Mouse (Mus musculus) intestine, embryonic 14.5 days (tissue): ENCODE data around the gene Ccser1. TPM values are rescaled to one million over a fixed set of nuclear protein-coding genes. Genes with fewer than 3 reads are reported as not detected.

Source experiments
- ATAC-seq: fragments of 200-750 bp; cut with Nextera tagmentation; replicated peaks from 2 replicates; pipeline ENCODE4 v1.8.0; 2017; ENCODE audit warnings: low read depth, moderate number of reproducible peaks, moderate TSS enrichment, moderate library complexity; ENCODE audit not compliant: low FRiP score, low TSS enrichment
- DNase-seq: peaks from one replicate; pipeline ENCODE4 v3.0.0-alpha.2; 2018; ENCODE audit warnings: low spot score
- H3K27ac ChIP-seq: fragments of 300-500 bp; sonication (generic); 2 replicates; pipeline ENCODE4 v1.5.1; 2014; ENCODE audit warnings: low read depth, mild to moderate bottlenecking, control low read depth
- H3K27me3 ChIP-seq: fragments of 300-500 bp; sonication (generic); replicated peaks from 2 replicates; pipeline ENCODE4 v1.6.1; 2014; ENCODE audit warnings: low read length, control low read depth; ENCODE audit not compliant: control insufficient read depth, insufficient read depth
- H3K36me3 ChIP-seq: fragments of 300-500 bp; sonication (generic); 2 replicates; pipeline ENCODE4 v1.6.1; 2014; ENCODE audit warnings: low read length, control low read depth; ENCODE audit not compliant: control insufficient read depth, insufficient read depth
- H3K4me1 ChIP-seq: fragments of 300-500 bp; sonication (generic); replicated peaks from 2 replicates; pipeline ENCODE4 v1.6.1; 2014; ENCODE audit warnings: low read length, control low read depth, mixed read lengths; ENCODE audit not compliant: control insufficient read depth, insufficient read depth
- H3K4me2 ChIP-seq: fragments of 300-500 bp; sonication (generic); 2 replicates; pipeline ENCODE4 v1.6.1; 2014; ENCODE audit warnings: low read length
- H3K4me3 ChIP-seq: fragments of 300-500 bp; sonication (generic); 2 replicates; pipeline ENCODE4 v1.5.1; 2014; ENCODE audit warnings: low read depth, low read length, control low read depth, mixed read lengths
- H3K9ac ChIP-seq: fragments of 300-500 bp; sonication (generic); 2 replicates; pipeline ENCODE4 v1.6.1; 2014; ENCODE audit warnings: mild to moderate bottlenecking, low read length
- H3K9me3 ChIP-seq: fragments of 300-500 bp; sonication (generic); 2 replicates; pipeline ENCODE4 v1.6.1; 2016; ENCODE audit warnings: low read length, control low read depth; ENCODE audit not compliant: control insufficient read depth
- WGBS: fragments of 180-500 bp; shearing (Covaris S2); extraction: QIAGEN DNeasy Blood & Tissue Kit; methylation state at CpG from one replicate; pipeline ENCODE4 v1.1.7; 2014; 5-methylcytosine and 5-hydroxymethylcytosine counted together
- polyA plus RNA-seq: library from polyadenylated mRNA; unstranded; fragments of >200 nt; fragmentation: Nextera tagmentation; extraction: Ambion mirVana; gene quantifications from 2 replicates; pipeline ENCODE4 v1.2.1, GENCODE M21; 2014

Gene Ccser1
- polyA plus RNA-seq, 1 experiment from 2014 or later, result 5.1 TPM

DNA sequence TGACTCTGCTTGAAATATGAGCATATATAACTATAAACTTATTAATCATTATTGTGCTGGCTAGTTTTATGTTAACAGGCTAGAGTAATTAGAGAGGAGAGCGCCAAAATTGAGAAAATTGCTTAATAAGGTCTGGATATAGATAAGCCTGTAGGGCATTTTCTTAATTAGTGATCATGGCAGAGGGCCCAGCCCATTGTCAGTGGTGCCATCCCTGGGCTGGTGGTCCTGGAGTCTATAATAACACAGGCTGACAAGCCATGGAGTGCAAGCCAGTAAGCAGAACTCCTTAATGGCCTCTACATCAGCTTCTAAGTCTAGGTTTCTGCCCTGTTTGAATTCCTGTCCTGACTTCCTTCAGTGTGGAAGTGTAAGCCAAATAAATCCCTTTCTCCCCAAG is 206.9 kb downstream of the Ccser1 start:
- Histone ChIP-seq H3K4me2 (no peak overlapping the region), H3K9ac (no peak overlapping the region), H3K4me3 (no peak overlapping the region), H3K4me1 (no peaks in the 10 kb centered on the region), H3K9me3 (no peaks in the 10 kb centered on the region), H3K27ac (no peak overlapping the region), H3K27me3 (no peaks in the 10 kb centered on the region), H3K36me3 (no peaks in the 10 kb centered on the region)
- WGBS, result 85% methylated on average over 1 of the region's 1 CpGs
- ATAC-seq, result no peak
- no peak for DNase-seq

- no peaks in the 10 kb centered on the region for H3K9me3 ChIP-seq
- DNase-seq (no peak), ATAC-seq (no peak)
- H3K4me3 ChIP-seq, result no peak overlapping the region
- no peaks in the 10 kb centered on the region for H3K36me3 ChIP-seq
- H3K27me3 ChIP-seq, result no peaks in the 10 kb centered on the region
- WGBS, result 86% methylated on average over 2 of the region's 2 CpGs
- H3K9ac ChIP-seq, result no peak overlapping the region
- H3K4me2 ChIP-seq, result no peak overlapping the region
- no peak overlapping the region for H3K27ac ChIP-seq
- no peaks in the 10 kb centered on the region for H3K4me1 ChIP-seq
Measured at GRCm38 (mm10) chr6:61427490-61427889, 247.4 kb downstream of the Ccser1 start.

- H3K9me3 ChIP-seq, result no peaks in the 10 kb centered on the region
- H3K4me1 ChIP-seq, result no peaks in the 10 kb centered on the region
- no peaks in the 10 kb centered on the region for H3K27me3 ChIP-seq
- H3K9ac ChIP-seq, result no peak overlapping the region
- no peak overlapping the region for H3K4me3 ChIP-seq
- no peaks in the 10 kb centered on the region for H3K36me3 ChIP-seq
- H3K4me2 ChIP-seq, result no peak overlapping the region
- WGBS, result 44% methylated on average over 5 of the region's 5 CpGs
- ATAC-seq, result no peak
- no peak overlapping the region for H3K27ac ChIP-seq
- no peak for DNase-seq
Measured at GRCm38 (mm10) chr6:61430881-61431725, 251.0 kb downstream of the Ccser1 start.

GRCm38 (mm10) chr6:61431726-61431984 is 251.5 kb downstream of the Ccser1 start:
- H3K27me3 ChIP-seq, result no peaks in the 10 kb centered on the region
- ATAC-seq (no peak), DNase-seq (no peak)
- WGBS, result 71% methylated on average over 2 of the region's 2 CpGs
- H3K9me3 ChIP-seq, result no peaks in the 10 kb centered on the region
- H3K4me1 ChIP-seq, result no peaks in the 10 kb centered on the region
- no peak overlapping the region for H3K4me3 ChIP-seq
- H3K27ac ChIP-seq, result no peak overlapping the region
- no peak overlapping the region for H3K9ac ChIP-seq
- no peaks in the 10 kb centered on the region for H3K36me3 ChIP-seq
- H3K4me2 ChIP-seq, result no peak overlapping the region

DNA sequence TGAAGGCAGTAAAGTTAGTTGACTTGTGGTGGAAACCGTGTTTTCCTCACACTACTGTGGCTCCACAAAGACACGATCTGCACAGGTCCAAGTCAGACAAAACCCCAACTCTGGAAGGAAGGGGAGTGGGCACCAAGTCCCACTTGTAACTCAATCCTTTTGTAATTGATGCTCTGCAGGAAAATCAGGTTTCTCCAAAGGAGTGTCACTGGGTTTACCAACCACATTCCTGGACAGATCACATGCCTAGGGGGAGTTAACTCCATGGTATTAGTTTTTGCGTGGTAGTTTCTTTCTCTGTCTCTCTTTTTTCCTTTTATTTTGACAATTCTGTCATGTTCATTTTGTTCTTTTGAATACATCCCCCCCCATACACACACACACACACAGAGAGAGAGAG is 252.0 kb downstream of the Ccser1 start:
- Histone ChIP-seq H3K9ac (no peak overlapping the region), H3K4me2 (no peak overlapping the region), H3K9me3 (no peaks in the 10 kb centered on the region), H3K36me3 (no peaks in the 10 kb centered on the region), H3K27me3 (no peaks in the 10 kb centered on the region), H3K4me3 (no peak overlapping the region), H3K4me1 (no peaks in the 10 kb centered on the region), H3K27ac (no peak overlapping the region)
- ATAC-seq (no peak), DNase-seq (no peak)
- WGBS, result 63% methylated on average over 3 of the region's 3 CpGs

GRCm38 (mm10) chr6:61432703-61433102 is 252.6 kb downstream of the Ccser1 start:
- 83% methylated on average over 3 of the region's 3 CpGs for WGBS
- Histone ChIP-seq H3K9ac (no peak overlapping the region), H3K36me3 (no peaks in the 10 kb centered on the region), H3K4me2 (no peak overlapping the region), H3K27ac (no peak overlapping the region), H3K4me3 (no peak overlapping the region), H3K4me1 (no peaks in the 10 kb centered on the region), H3K27me3 (no peaks in the 10 kb centered on the region), H3K9me3 (no peaks in the 10 kb centered on the region)
- DNase-seq, result no peak
- no peak for ATAC-seq

- no peak for DNase-seq
- no peak for ATAC-seq
- H3K9me3 ChIP-seq, result no peaks in the 10 kb centered on the region
- H3K4me1 ChIP-seq, result no peaks in the 10 kb centered on the region
- H3K27me3 ChIP-seq, result no peaks in the 10 kb centered on the region
- no peak overlapping the region for H3K4me3 ChIP-seq
- no peaks in the 10 kb centered on the region for H3K36me3 ChIP-seq
- no peak overlapping the region for H3K9ac ChIP-seq
- no peak overlapping the region for H3K4me2 ChIP-seq
- H3K27ac ChIP-seq, result no peak overlapping the region
Measured at GRCm38 (mm10) chr6:61438165-61438564, 258.0 kb downstream of the Ccser1 start.

- Histone ChIP-seq H3K9ac (no peak overlapping the region), H3K9me3 (no peaks in the 10 kb centered on the region), H3K4me1 (no peaks in the 10 kb centered on the region), H3K4me2 (no peak overlapping the region), H3K27ac (no peak overlapping the region), H3K27me3 (no peaks in the 10 kb centered on the region), H3K36me3 (no peaks in the 10 kb centered on the region), H3K4me3 (no peak overlapping the region)
- ATAC-seq, result no peak
- no peak for DNase-seq
- 76% methylated on average over 2 of the region's 2 CpGs for WGBS
Measured at GRCm38 (mm10) chr6:61471371-61472152, 291.4 kb downstream of the Ccser1 start.

- Histone ChIP-seq H3K9me3 (no peaks in the 10 kb centered on the region), H3K4me1 (no peaks in the 10 kb centered on the region), H3K27ac (no peak overlapping the region), H3K36me3 (no peaks in the 10 kb centered on the region), H3K4me3 (no peak overlapping the region), H3K27me3 (no peaks in the 10 kb centered on the region), H3K4me2 (no peak overlapping the region), H3K9ac (no peak overlapping the region)
- no peak for ATAC-seq
- DNase-seq, result no peak
- WGBS, result 68% methylated on average over 3 of the region's 3 CpGs
Measured at GRCm38 (mm10) chr6:61485336-61485735, 305.2 kb downstream of the Ccser1 start.
